Mouse (Mus musculus) inflammation-experienced regulatory T-cells, adult 6 months (primary cell): ENCODE data around the gene E330014E10Rik. TPM values are rescaled to one million over a fixed set of nuclear protein-coding genes. Genes with fewer than 3 reads are reported as not detected.
"Not testable (repeated sequence)": the region's sequence is repeated elsewhere in the genome, so short reads cannot be mapped to it uniquely, and the experiment has no call there.

Experiments used
- ATAC-seq: one replicate; pipeline ENCODE4 v1.8.0; 2017
- polyA plus RNA-seq, 3 experiments: library from polyadenylated mRNA; unstranded; fragments of 100-300 nt; shearing (Covaris generic); gene quantifications; one replicate each; pipeline ENCODE4 v1.2.1; 2017

The E330014E10Rik gene
- polyA plus RNA-seq = not detected

DNA sequence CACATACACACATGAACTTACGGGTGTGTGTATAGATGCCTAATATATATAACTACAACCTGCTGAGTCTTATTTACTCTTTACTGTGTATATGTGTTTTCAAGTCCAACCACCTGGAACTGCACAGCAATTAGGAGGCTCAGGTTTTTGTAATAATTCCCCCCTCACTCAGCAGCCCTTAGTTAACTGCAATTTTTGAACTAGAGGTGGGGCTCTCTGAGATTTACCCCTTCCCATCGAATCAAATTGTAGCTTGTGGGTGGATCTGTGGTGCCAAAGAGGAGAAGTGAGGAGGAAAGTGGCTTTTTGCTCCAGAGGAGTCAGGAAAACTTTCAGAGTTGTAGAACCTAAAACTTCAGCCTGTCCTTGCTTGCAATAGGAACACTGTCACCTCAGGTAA lies at the start of gene E330014E10Rik:
E330014E10Rik (plus strand) TSS at position 301 of the 400 bp plus-strand sequence.
- ATAC-seq = not testable (repeated sequence)

DNA sequence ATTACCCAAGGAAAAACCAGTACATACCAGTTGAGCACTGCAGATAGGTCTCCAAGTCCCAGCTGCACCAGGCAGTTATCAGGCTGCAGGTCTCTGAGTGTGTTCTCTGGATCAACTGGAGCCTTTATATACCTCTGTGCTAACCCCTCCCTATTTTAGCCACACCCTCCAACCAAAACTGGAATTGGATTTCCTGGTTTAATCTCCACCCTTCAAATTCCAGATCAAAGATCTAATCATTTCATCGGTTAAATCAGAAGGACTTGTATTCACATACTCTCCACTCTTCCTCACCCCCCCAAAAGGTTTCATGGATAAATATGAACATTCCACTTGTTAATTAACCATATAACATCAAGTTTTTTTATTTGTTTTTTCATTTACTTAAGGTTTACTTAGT lies 39.7 kb upstream of the E330014E10Rik start, which contains the start of gene Gm7978:
Gm7978 (minus strand) TSS at position 101 of the 400 bp plus-strand sequence.
- ATAC-seq = not testable (repeated sequence)

DNA sequence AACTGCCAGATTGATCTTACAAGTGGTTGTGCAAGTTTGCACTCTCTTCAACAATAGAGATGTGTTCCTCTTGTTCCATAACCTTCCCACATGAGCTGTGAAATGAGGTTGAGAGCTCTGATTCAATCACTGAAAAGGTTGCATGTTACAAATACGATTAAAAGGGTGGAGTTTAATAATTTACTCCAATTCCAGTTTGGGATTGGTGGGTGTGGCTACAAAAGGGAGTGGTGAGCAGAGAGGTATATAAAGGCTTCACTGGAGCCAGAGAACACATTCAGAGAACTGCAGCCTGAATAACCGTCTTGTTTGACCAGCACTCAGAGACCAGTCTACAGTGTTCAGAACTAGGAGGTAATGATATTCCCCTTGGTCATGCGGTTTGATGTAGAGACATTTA lies 34.1 kb upstream of the E330014E10Rik start, which contains the start of gene Gm7982:
Gm7982 (plus strand) TSS at position 301 of the 400 bp plus-strand sequence.
- ATAC-seq = not testable (repeated sequence)

DNA sequence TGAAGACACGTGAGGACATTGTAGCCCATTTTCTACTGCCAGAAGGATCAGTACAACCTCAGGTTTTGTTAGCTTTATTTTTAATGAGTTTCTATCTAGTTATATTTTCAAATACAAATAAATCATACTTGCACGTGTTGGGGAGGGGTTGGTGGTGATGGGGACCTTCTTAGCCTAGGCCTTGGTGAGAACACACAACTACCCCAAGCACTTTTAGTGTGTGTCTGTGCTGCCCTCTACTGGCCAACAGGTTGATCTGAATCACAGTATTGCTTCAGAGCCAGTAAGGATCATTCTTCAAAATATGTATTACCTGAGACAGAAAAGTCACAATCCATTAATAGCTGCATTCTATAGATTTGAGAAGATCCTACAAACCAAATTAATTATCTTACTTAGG lies 35.1 kb downstream of the E330014E10Rik start:
- not testable (repeated sequence) for ATAC-seq

- ATAC-seq = no peak
Observed at GRCm38 (mm10) chr5:95836580-95836979, 60.8 kb downstream of the E330014E10Rik start.

DNA sequence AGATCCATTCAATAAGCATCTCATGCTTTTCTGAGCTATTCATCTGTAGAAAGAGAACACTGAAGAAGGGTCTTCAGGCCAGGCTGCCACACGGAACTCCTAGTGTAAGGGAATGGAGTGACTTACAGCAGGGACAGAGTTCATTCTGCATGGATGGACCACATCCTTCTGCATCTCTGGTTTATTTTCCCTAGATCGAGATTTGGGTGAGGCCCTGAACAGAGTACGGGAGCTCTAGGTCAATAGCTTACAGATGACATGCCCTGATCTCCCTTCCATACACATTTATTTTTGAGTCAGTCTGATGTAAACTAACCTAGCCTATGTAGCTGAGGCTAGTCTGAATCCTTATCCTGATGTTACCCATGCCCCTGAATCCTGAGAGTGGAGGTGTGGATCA lies 78.2 kb downstream of the E330014E10Rik start:
- no peak for ATAC-seq

Other genes starting within 250 kb of the E330014E10Rik start
- not detected for gene Gm7971, start 181.1 kb upstream of the E330014E10Rik start, polyA plus RNA-seq
- not detected for gene Gm7978, start 39.8 kb upstream of the E330014E10Rik start, polyA plus RNA-seq
- not detected for gene Gm7982, start 34.0 kb upstream of the E330014E10Rik start, polyA plus RNA-seq
- gene Cxcl13, start 181.0 kb downstream of the E330014E10Rik start, polyA plus RNA-seq = 1 to 10 TPM in 1 of 3 experiments, under 1 TPM in 2; 0.63 to 1.4 (median 0.88) TPM